Mouse (Mus musculus): Measurements from ENCODE around the gene Oip5. TPM values are rescaled to one million over a fixed set of nuclear protein-coding genes. Genes with fewer than 3 reads are reported as not detected.
"Not testable (repeated sequence)": the region's sequence is repeated elsewhere in the genome, so short reads cannot be mapped to it uniquely, and the experiment has no call there.

The Oip5 gene
- polyA plus RNA-seq, 1 experiment from 2014 or later, result 6.6 TPM

DNA sequence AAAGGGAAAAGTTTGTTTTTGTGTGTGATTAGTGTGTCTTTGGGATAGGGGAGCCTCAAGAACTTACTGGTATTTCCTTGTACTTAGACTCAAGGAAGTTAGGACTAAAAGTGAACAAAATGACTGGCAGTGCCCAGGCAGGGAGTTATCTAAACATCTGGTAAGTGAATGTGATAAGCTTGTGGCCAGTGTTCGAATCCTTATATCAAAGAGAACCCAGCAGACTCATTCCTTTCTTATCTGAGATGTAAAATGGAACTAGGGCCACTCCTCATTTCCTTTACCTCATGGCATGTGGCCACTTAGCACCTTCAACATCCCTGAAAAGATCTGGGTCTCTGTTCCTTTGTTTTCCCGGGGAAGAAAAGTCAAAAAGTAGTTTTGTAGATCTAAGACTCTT is 14.4 kb downstream of the Oip5 start:
- no peaks in the 10 kb centered on the region for H3K9me3 ChIP-seq
- H3K9ac ChIP-seq, result no peak overlapping the region
- H3K36me3 ChIP-seq, result peaks cover 37% of the 10 kb centered on the region
- 89% methylated on average over 2 of the region's 2 CpGs for WGBS
- no peaks in the 10 kb centered on the region for H3K27me3 ChIP-seq
- peaks cover 18% of the 10 kb centered on the region for H3K4me1 ChIP-seq (replicated peaks)
- ATAC-seq (ENCODE audit: low FRiP score, low read depth), result no peak
- no peak overlapping the region for H3K4me3 ChIP-seq
- H3K4me2 ChIP-seq, result no peak overlapping the region
- no peak overlapping the region for H3K27ac ChIP-seq (replicated peaks)

DNA sequence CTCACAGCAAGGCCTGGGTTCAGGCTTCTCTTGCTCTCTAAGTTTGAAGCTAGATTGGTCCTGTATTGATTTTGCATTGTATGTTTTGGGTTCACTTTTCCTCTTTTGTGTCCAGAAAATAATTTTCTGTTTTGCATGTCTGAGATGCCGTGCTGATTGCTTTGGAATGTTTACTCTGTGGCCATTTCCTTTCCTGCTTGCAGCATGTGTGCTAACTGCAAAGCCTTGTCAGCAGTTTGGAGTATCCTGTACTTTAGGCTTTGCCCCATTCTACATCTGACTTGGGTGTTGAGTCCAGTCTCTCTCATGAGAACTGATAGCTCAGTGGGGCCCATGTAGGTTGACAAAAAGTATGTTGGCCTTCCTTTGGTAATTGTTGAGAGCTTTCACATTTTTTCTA is 15.8 kb downstream of the Oip5 start:
- H3K9me3 ChIP-seq, result no peaks in the 10 kb centered on the region
- no peak for ATAC-seq (ENCODE audit: low FRiP score, low read depth)
- WGBS, result 86% methylated on average over 1 of the region's 1 CpGs
- no peaks in the 10 kb centered on the region for H3K27me3 ChIP-seq
- no peak overlapping the region for H3K9ac ChIP-seq
- H3K4me2 ChIP-seq, result no peak overlapping the region
- no peak overlapping the region for H3K27ac ChIP-seq (replicated peaks)
- no peak overlapping the region for H3K4me3 ChIP-seq
- H3K4me1 ChIP-seq (replicated peaks), result peaks cover 23% of the 10 kb centered on the region
- H3K36me3 ChIP-seq, result peaks cover 41% of the 10 kb centered on the region

DNA sequence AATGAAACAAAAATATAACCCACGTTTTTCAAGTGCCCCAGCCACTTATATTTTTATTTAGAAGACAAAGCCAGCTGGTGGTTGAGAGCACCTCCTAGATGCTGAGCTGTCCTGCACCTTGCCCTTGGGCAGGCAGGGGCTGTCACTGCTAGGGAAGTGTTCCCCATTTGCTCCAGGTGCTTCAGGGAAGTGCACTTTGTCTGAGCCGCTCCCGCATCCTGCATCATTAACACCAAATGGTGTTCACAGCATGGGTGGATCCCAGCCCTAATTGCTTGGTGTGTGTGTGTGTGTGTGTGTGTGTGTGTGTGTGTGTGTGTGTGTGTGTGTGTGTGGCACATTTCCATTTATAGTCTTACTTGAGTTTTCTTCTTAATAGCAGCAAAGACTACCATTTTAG is 16.7 kb downstream of the Oip5 start:
- not testable (repeated sequence) for H3K4me3 ChIP-seq; H3K27me3 ChIP-seq; H3K4me2 ChIP-seq; H3K27ac ChIP-seq (replicated peaks); ATAC-seq (ENCODE audit: low FRiP score, low read depth); H3K9me3 ChIP-seq; H3K9ac ChIP-seq
- WGBS, result 65% methylated on average over 3 of the region's 3 CpGs
- peaks cover 28% of the 10 kb centered on the region for H3K4me1 ChIP-seq (replicated peaks)
- peaks cover 42% of the 10 kb centered on the region for H3K36me3 ChIP-seq

DNA sequence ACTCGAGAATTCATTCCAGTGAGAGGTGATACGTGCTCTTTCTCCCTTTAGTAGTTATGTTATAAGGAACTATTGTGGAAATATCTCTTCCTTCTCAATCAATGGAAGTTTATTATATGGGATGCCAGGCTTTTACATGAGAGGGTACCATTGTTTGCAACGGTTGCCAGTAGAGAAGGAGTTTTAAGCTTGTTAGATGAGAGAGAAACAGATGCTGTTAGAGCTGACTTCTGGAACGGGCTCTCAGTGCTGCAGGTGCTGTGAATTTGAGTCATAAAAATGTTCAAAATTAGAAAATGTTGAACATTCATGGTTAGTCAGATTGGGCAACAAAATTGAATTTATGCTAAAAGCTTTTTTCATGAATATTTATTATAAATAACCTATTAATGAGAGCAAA is 17.2 kb downstream of the Oip5 start:
- H3K4me1 ChIP-seq (replicated peaks), result peaks cover 33% of the 10 kb centered on the region
- WGBS, result 87% methylated on average over 4 of the region's 4 CpGs

DNA sequence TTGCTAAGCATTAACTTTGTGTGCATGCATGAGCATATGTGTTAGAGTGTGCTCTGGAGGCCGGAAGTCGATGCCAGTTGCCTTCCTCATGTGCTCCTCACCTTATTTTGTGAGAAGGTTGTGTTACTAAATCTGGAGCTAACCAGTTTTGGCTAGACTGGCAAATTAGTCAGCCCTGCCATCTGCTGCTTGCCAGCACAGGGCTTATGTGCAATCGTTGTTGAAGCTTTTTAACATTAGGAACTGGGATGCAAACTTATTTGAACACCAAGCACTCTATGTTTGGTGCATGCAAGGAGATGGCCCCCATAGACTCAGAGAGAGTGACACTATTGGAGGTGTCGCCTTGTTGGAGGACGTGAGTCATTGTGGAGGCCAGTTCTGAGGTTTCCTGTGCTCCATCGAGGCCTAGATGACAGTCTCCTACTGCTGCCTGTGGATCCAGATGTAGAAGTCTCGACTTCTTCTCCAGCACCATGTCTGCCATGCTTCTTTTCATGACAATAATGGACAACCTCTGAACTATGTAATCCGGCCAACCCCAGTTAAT is 21.4 kb downstream of the Oip5 start:
- H3K27me3 ChIP-seq, result no peaks in the 10 kb centered on the region
- 91% methylated on average over 8 of the region's 8 CpGs for WGBS
- H3K9ac ChIP-seq, result no peak overlapping the region
- H3K36me3 ChIP-seq, result peaks cover 39% of the 10 kb centered on the region
- no peak for ATAC-seq (ENCODE audit: low FRiP score, low read depth)
- no peak overlapping the region for H3K4me3 ChIP-seq
- no peak overlapping the region for H3K4me2 ChIP-seq
- peaks cover 42% of the 10 kb centered on the region for H3K4me1 ChIP-seq (replicated peaks)
- H3K9me3 ChIP-seq, result no peaks in the 10 kb centered on the region
- H3K27ac ChIP-seq (replicated peaks), result no peak overlapping the region

More for the DNA sequence above, 17.2 kb downstream of the Oip5 start:
- Histone ChIP-seq H3K9me3 (no peaks in the 10 kb centered on the region), H3K27ac (replicated peaks) (no peak overlapping the region), H3K4me3 (no peak overlapping the region), H3K36me3 (peaks cover 46% of the 10 kb centered on the region), H3K27me3 (no peaks in the 10 kb centered on the region), H3K4me2 (no peak overlapping the region), H3K9ac (no peak overlapping the region)
- no peak for ATAC-seq (ENCODE audit: low FRiP score, low read depth)

DNA sequence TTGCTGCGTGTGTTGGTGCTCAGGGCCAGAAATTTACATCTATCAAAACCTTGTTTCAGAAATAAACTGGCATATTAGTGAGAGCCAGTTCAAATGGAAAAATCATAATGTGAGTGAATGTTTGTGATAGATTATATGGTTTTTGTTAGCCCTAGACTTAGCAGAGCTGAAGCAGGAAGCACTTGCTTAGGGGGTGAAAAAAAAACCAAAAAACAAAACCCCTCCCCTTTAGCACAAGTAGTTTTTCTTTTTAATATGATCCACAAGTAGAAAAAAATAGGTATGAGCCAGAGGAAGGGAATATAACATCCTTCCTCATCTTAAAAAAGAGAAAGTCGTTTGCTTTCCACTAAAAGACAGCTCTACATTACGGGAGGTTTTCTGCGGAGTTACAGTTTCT is 23.0 kb downstream of the Oip5 start:
- H3K9me3 ChIP-seq, result no peaks in the 10 kb centered on the region
- 44% methylated on average over 4 of the region's 4 CpGs for WGBS
- H3K4me1 ChIP-seq (replicated peaks), result peaks cover 31% of the 10 kb centered on the region
- peak overlapping the region; percentile 63 for H3K4me2 ChIP-seq
- H3K27me3 ChIP-seq, result no peaks in the 10 kb centered on the region
- peak overlapping the region; percentile 94 for H3K9ac ChIP-seq
- peaks cover 38% of the 10 kb centered on the region for H3K36me3 ChIP-seq
- no peak overlapping the region for H3K27ac ChIP-seq (replicated peaks)
- H3K4me3 ChIP-seq, result peak overlapping the region; percentile 96
- ATAC-seq (ENCODE audit: low FRiP score, low read depth), result no peak

DNA sequence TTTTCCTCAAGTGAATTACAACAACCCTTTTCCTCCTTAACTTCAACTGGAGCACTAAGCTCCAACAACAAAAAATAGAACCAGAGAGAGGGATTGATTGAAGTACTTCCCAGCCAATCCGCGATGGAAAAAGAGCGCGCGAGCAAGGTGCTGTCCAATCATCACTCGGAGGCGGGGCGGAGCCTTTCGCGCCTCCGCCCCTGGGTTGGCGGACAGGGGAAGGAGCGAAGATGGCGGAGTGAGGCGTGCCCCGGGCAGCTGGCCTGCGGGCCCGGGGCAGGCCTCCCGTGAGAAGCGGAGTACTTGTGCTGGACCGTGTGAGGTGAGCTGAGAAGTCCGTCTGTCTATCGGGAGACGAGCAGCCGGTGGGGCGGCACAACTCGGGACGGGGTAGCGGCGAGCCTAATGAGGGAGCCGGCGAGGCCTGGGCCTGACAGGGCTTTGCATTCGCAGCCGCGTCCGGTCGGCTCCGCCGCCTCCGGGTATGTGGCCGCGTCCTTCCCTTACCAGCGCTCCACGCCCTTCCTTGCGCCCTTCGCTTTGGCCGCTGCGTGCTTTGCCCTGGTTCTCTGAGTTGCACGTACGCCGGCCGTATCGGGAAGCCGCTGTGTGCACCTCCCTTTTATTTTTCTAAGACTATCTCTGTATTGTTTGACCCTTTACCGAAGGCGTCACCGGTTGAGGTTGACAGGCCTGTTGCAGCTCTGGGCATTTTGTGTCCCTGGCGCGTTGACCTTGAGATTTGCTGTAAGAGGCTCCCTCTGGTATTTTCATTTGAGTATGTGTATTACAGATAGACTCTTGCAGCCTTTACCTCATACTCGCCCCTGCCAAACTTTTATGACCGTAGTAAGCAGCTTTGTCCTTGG is 23.9 kb downstream of the Oip5 start:
- H3K27me3 ChIP-seq, result no peaks in the 10 kb centered on the region
- H3K36me3 ChIP-seq, result peaks cover 32% of the 10 kb centered on the region
- ATAC-seq (ENCODE audit: low FRiP score, low read depth), result peak; percentile 99
- peak overlapping the region; percentile 96 for H3K4me3 ChIP-seq
- H3K4me2 ChIP-seq, result peak overlapping the region; percentile 63
- H3K9me3 ChIP-seq, result no peaks in the 10 kb centered on the region
- peak overlapping the region; percentile 89 for H3K27ac ChIP-seq (replicated peaks)
- peak overlapping the region; percentile 94 for H3K9ac ChIP-seq
- peaks cover 28% of the 10 kb centered on the region for H3K4me1 ChIP-seq (replicated peaks)
- under 1% methylated on average over 59 of the region's 61 CpGs for WGBS

DNA sequence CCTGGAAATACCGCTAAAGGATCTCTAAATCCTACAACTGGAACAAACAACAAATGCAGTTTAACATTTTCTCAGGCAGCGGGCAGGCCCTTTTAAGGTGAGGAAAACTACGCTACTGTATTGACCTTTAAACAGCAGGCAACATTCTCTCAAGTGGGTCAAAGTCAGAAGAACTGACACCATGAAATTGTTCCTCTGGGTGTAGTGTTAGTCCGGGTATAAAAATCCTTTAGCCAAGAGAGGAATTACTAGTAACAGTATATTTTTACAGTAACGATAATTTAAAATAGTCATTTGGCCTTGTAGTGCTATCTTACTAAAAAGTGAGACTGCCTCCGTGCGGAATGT is 24.5 kb downstream of the Oip5 start:
- WGBS, result 8% methylated on average over 7 of the region's 7 CpGs

DNA sequence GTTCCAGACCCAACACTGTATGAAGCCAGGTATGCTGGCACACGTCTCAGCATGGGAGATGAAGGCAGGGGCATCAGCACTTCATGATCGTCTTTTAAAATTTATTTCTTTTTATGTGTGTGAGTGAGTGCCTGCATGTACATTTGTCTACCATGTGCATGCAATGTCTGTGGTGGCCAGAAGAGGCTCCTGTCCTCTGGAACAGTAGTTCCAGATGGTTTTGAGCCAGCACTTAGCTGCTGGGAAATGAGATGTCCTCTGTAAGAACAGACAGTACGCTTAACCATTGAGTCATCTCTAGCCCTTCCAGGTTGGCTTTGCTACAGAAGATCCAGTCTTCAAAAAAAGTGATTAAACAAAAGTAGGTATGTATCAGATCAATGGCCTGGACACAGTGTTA is 27.0 kb downstream of the Oip5 start:
- H3K27ac ChIP-seq (replicated peaks), result no peak overlapping the region
- no peak overlapping the region for H3K9ac ChIP-seq
- H3K4me3 ChIP-seq, result no peak overlapping the region
- H3K4me1 ChIP-seq (replicated peaks), result peaks cover 15% of the 10 kb centered on the region
- H3K4me2 ChIP-seq, result no peak overlapping the region
- ATAC-seq (ENCODE audit: low FRiP score, low read depth), result no peak
- H3K9me3 ChIP-seq, result no peaks in the 10 kb centered on the region
- no peaks in the 10 kb centered on the region for H3K27me3 ChIP-seq
- H3K36me3 ChIP-seq, result peaks cover 11% of the 10 kb centered on the region
- 89% methylated on average over 3 of the region's 3 CpGs for WGBS

More for the DNA sequence above, 24.5 kb downstream of the Oip5 start:
- H3K36me3 ChIP-seq, result peaks cover 27% of the 10 kb centered on the region
- peak overlapping the region; percentile 94; the same call in 1 of the 2 replicates for H3K9ac ChIP-seq
- H3K4me1 ChIP-seq (replicated peaks), result peaks cover 28% of the 10 kb centered on the region
- H3K4me2 ChIP-seq, result peak overlapping the region; percentile 63
- peak; percentile 42; the same call in 1 of the 2 replicates for ATAC-seq (ENCODE audit: low FRiP score, low read depth)
- H3K27me3 ChIP-seq, result no peaks in the 10 kb centered on the region
- H3K9me3 ChIP-seq, result no peaks in the 10 kb centered on the region
- H3K27ac ChIP-seq (replicated peaks), result peak overlapping the region; percentile 89
- peak overlapping the region; percentile 96 for H3K4me3 ChIP-seq

DNA sequence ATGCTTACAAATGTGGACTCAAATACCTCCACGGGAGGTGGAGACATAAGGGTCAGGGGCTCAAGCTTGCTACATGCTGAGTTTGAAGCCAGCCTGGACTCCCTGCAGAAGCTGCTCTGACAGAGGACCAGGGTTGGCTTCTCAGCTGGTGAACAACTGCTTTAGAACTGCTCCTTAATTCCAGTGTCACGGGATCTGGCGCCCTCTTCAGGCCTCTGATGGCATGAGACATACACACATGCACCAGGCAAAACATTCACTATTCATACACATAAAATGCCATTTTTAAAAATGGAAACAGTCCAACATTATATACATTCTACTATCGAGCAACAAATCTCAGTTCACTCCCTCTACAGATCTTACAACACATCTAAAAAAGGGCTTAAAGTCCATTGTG is 30.9 kb downstream of the Oip5 start:
- peaks cover 13% of the 10 kb centered on the region for H3K36me3 ChIP-seq
- 20% methylated on average over 4 of the region's 4 CpGs for WGBS
- ATAC-seq (ENCODE audit: low FRiP score, low read depth), result no peak
- H3K27me3 ChIP-seq, result no peaks in the 10 kb centered on the region
- H3K4me3 ChIP-seq, result no peak overlapping the region
- H3K9ac ChIP-seq, result no peak overlapping the region
- H3K9me3 ChIP-seq, result no peaks in the 10 kb centered on the region
- H3K4me1 ChIP-seq (replicated peaks), result no peaks in the 10 kb centered on the region
- H3K27ac ChIP-seq (replicated peaks), result no peak overlapping the region
- no peak overlapping the region for H3K4me2 ChIP-seq

DNA sequence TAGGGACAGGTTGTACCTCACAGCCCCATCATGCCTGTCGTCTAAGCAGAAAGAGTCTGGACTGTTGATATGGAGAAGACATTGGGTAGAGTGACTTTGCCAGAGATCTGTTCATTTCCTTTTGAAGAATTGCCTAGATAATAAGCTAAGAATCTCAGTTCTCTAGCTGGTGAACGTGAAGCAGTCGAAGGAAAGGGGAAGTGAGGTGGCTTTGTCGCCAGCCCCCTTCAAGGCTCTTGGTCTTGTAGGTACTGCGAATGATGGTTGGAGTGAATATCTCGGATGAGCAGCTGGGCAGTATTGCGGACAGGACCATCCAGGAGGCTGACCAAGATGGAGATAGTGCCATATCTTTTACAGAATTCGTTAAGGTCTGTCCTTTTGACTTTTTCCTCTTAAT is 34.0 kb downstream of the Oip5 start:
- Histone ChIP-seq H3K36me3 (peaks cover 20% of the 10 kb centered on the region; the same call in 1 of the 2 replicates), H3K27ac (replicated peaks) (no peak overlapping the region), H3K4me1 (replicated peaks) (no peaks in the 10 kb centered on the region), H3K27me3 (no peaks in the 10 kb centered on the region), H3K4me3 (no peak overlapping the region), H3K9me3 (no peaks in the 10 kb centered on the region), H3K9ac (no peak overlapping the region), H3K4me2 (no peak overlapping the region)
- no peak for ATAC-seq (ENCODE audit: low FRiP score, low read depth)
- WGBS, result 93% methylated on average over 8 of the region's 8 CpGs

DNA sequence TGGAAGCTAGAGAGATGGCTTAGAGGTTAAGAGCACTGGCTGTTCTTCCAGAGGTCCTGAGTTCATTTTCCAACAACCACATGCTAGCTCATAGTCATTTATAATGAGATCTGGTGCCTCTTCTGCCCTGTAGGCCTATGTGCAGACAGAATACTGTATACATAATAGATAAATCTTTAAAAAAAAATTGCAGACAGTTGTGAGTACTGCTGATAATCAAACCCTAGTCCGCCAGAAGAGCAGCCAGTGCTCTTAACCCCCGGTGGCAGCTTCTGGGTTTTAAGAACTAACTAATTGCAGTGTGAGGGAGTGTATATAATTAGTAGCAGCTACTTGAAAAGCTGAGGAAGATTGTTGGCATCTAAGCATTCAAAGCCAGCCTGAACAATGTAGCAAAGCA is 34.8 kb downstream of the Oip5 start:
- WGBS, result 79% methylated on average over 2 of the region's 2 CpGs
- Histone ChIP-seq H3K27me3 (no peaks in the 10 kb centered on the region), H3K4me3 (no peak overlapping the region), H3K36me3 (peaks cover 23% of the 10 kb centered on the region; the same call in 1 of the 2 replicates), H3K27ac (replicated peaks) (no peak overlapping the region), H3K4me2 (no peak overlapping the region), H3K9me3 (no peaks in the 10 kb centered on the region), H3K4me1 (replicated peaks) (no peaks in the 10 kb centered on the region), H3K9ac (no peak overlapping the region)
- no peak for ATAC-seq (ENCODE audit: low FRiP score, low read depth)
